Mouse (Mus musculus): ENCODE results near the gene Ttc41.

DNA sequence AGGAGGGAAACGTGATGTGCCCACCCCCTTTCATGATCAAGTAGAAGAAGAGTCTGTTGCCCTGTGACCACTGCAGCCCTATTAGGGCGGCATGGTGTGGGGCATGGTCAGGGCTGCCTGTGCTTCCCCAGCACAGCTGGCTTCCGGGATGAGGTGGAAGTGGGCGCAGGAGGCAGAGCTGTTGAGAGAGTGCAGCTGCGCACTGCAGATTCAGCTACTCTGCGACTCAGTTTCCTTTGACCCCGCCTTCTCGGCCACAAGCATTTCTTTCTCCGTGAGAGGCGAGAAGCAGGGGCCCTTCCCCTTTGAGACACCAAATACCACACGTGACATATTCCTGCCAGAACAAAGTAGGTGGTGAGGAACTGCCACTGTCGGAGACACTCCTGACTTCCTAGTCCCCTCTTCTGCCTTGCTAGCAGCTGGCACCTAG, 22.0 kb downstream of the Ttc41 start:
- no peak for TF ChIP-seq CTCF (IDR thresholded peaks at IDR 0.05; ENCODE audit: low read depth, low read length)
- TF ChIP-seq POLR2A (IDR thresholded peaks at IDR 0.05; ENCODE audit: insufficient read depth, low read length), result no peak
- TF ChIP-seq EP300 (IDR thresholded peaks at IDR 0.05; ENCODE audit: insufficient read depth, low read depth, low read length), result no peak

Measured in ES-Bruce4 (cell line).